Mouse (Mus musculus): ENCODE data around the gene Pde6h.
"Not testable (repeated sequence)": the region's sequence is repeated elsewhere in the genome, so short reads cannot be mapped to it uniquely, and the experiment has no call there.

Gene Pde6h

DNA sequence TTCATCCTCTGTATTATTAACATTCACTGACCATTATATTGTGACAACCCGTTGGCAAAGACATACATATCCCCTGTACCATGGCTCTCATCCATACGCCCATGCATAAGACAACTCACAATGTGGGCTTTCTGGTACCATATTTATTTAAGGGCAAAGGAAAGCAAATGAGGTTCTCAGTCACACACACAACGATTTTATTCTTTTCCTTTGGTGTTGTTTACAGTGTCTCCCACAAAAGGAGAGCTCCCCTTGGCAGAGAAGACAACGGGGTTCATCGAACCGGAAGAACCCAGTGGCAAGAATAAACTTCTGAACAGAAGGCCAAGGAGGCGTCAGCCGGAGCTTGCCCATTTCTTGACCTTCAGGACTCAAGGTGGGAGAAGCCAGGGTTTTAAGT is at the start of gene Pde6h:
Pde6h (plus strand) TSS at position 301 of the 400 bp plus-strand sequence.
- DNase-seq (ENCODE audit: low read depth, low spot score), result no peak

DNA sequence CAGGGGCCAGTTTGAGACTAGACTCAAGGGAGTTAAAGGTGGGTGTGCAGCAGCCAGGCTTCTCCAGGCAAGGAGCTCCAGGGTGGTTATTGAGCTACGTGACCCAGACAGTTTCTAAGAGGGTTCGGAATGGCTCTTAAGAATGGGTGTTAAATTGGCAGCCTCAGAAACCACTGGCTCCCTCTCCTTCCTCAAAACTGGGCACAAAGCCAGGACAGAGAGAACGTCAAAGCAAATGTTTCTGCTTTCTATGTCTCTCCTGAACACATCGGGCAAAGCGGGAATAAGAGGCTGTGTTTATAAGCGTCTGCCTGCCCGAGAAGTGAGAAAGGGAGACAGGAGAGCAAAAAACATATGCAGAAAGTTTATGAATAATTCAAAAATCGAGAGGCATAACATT is 49.0 kb upstream of the Pde6h start:
- no peak for DNase-seq (ENCODE audit: low read depth, low spot score)

DNA sequence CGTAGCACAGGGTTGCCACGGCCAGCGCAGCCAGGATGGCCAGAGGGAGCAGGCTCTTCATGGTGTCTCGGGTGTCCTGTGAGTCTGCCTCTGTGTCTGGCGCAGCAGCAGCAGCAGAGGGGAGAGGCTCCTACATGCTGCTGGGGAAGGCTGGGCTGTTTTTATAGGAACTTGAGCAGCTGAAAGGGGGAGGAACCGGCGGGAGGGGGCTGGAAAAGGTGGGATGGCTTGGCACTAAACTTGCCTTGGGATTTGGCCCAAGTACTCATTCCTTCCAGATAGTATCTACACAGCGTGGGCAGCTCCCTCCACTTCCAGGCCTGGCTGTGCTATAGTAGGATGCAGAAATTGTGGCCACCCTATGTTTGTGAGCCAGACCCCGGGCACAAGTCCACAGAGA is 48.0 kb upstream of the Pde6h start, which contains the start of gene Mgp:
Mgp (minus strand) TSS at position 154 of the 400 bp plus-strand sequence.
- no peak for DNase-seq (ENCODE audit: low read depth, low spot score)

DNA sequence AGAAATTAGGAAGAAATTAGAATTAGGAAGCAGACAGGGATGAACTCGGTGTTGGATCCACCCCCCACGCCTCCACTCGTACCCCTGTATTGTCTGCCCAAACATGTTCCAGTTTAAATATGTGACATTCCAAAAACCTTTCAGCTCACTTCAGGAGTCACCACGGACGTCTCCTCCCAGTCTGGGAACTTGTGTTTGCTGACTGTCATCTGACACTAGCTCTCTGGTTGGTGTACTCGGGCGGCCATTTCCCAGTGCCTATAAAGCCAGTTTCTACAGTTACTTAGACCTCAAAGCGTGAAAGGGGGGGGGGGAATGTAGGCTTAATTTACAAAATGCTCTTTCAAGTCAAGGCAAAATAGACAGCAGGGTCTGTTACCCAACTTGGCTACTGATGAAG is 42.0 kb upstream of the Pde6h start:
- DNase-seq (ENCODE audit: low read depth, low spot score), result no peak

DNA sequence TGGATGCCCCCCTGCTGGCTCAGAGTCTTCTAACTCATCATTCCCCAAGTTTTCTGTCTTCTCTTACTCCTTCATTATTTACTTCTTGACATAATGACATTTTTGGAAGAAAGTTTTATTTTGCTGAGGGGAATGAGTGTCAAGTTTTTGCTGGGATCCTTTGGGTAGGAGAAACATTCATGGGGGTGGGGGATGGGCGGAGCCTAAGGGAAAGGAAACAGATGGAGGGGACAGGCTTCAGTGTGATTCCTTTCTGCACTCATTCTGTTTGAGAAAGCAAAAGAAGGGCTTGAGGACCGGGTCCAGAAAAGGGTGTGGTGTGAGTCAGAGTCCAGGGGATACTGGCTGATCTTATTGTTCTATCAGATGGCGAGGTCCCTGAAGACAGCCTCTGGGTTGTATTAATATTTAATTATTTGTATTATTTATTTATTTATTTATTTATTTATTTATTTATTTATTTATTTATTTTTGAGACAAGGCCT is 40.2 kb upstream of the Pde6h start:
- no peak for DNase-seq (ENCODE audit: low read depth, low spot score)

DNA sequence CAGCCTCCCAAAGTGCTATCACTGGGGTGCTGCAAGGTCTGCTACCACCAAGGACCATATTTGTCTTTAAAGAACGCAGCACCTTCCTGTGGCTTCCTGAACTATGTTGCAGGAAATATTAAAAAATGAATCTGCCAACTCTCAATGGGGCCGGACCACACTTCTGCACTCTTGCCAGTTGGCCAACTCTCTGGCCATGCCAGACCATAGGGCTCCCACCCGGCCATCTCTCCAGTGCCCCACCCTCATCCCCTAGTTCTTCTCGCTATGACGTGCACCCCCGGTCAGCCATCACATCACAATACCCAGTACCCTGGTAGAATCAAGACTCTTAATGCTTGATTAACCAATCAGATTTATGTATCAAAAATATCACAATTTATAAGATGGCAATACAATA is 39.7 kb upstream of the Pde6h start:
- no peak for DNase-seq (ENCODE audit: low read depth, low spot score)

DNA sequence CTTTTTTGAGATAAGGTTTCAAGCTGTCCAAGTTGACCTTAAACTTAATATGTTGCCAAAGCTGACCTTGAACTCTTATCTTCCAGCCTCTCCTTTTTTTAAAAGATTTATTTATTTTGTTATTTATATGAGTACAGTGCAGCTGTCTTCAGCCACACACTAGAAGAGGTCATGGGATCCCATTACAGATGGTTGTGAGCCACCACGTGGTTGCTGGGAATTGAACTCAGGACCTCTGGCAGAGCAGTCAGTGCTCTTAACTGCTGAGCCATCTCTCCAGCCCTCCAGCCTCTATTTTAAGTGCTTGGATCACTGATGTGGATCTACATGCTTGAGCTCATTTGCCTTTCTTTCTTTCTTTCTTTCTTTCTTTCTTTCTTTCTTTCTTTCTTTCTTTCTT is 38.9 kb upstream of the Pde6h start:
- DNase-seq (ENCODE audit: low read depth, low spot score), result not testable (repeated sequence)

DNA sequence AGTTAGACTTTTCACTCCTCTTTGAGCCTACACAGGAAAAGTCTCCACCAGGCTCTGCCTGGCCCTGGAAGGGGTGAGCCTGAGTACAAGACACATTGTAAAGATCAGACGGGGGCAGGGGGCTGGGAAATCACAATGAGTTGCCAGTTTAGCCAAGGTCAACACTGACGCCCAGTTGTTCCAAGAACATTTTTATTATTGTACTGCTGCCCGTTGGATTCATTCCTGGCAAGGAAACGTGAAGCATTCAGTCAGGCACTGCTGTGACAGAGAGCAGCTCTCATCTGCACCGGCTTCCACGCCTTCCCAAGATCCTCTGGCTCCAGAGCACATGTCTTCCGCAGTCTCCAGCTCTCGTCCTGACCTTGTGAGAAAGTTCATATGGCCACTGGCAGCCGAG is 35.8 kb upstream of the Pde6h start:
- no peak for DNase-seq (ENCODE audit: low read depth, low spot score)

DNA sequence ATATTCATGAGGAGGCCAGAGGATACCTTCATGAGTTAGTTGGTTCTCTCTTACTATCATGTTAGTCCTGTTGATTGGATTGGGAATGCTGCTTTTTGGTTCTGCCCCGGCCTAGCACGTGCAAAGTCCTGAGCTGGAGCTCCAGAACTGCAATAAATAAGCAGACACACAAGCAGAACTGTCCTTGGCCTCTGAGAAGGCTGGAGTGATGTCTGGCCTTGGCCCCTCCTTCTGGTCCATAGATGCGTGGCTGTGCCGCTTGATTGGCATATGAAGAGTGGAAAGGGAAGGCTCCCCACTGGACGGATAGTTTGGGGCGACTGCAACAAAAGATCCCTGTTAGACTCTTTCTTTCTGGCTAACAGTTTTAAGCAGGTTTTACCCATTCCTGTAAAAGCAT is 34.6 kb upstream of the Pde6h start:
- no peak for DNase-seq (ENCODE audit: low read depth, low spot score)

DNA sequence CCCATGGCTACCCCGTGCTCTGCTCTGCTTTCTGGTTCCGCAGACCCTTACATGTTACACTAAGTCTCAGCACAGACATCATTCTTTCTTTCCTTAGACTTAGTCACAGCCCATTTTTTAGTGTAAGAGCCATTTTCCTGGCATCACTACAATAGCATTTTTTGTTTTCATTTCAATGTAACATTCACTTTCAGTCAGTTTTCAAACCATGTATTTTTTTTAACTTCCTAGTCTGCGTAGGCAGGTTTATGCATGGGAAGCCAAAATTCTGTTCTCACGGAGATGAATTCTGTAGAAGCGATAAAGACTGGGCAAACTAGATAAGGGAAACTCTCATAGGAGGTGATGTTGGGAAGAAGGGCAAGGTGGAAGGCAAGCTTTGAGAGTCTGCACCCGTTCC is 34.1 kb upstream of the Pde6h start:
- no peak for DNase-seq (ENCODE audit: low read depth, low spot score)

DNA sequence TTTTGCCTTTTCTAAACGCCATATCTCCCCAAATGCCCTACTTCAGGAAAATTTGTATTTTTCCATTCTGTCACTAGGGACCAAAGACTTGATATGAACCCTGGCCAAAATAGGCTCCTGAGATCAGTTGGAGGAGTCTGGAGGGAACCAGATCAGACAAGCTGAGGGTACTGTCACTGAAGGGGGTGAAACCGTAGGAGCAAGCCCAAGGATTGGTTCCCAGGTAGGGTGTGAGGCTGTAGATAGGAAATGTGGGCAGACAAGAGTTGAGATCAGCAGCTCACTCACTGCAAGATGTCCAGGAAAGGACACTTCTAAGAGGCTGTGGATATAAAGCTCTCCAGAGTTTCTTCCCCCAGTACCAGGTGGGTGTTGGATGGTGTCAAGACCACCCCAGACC is 31.6 kb upstream of the Pde6h start:
- no peak for DNase-seq (ENCODE audit: low read depth, low spot score)

DNA sequence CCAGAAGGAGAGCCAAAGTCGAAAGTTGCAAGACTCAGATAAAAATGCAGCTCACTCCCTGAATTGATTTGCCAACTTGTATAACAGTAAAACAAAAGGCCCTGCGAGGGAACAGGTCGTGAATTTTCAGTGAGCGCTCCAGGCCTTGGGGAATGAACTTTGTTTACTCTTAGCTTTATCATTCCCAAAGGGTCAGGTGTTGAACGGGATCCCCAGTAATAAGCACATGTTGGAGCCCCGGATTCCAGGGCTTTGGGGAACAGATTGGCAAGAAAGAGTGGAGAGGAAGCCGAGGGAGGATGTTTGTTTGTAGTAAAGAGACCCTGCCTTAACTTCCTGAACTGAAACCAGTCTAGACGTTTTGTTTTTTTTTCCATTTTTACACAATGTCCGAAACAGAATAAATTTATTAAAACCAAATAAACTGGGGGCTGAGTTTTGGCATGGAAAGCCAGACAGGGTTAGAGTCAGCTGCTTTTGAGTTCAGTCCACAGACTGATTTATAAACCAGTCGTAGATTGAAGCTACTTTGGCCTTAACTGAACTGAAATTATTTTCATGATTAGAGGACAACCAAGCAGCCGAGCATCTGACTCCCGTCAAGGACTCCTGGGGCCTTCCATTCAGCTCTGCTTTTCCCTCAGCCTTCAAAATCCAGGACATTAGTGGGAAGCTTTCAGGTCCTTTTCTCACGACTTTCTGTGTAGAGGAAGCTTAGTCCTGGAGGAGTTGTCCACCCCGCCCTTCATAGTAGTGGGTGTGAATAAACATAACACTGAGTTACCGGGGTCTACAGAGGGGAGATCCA is 28.9 kb upstream of the Pde6h start:
- no peak for DNase-seq (ENCODE audit: low read depth, low spot score)

DNA sequence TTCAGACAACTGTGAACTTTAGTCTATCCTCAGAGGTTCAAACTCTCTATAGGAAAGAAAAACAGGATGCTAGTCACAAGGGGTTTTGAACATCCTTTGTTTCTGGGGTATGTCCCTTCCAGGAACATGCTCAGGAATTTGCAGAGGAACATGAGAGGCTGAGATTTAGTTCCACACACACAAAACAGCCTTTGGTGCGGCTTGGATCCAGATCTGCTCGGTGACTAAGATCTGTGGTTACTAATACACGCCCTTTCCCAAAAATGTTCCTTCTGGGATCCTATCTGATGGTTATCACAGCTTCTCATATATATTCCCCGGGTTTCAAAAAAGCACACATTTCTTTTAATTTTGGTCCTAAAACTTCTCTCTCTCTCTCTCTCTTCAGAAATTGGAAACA is 25.8 kb upstream of the Pde6h start:
- DNase-seq (ENCODE audit: low read depth, low spot score), result no peak

DNA sequence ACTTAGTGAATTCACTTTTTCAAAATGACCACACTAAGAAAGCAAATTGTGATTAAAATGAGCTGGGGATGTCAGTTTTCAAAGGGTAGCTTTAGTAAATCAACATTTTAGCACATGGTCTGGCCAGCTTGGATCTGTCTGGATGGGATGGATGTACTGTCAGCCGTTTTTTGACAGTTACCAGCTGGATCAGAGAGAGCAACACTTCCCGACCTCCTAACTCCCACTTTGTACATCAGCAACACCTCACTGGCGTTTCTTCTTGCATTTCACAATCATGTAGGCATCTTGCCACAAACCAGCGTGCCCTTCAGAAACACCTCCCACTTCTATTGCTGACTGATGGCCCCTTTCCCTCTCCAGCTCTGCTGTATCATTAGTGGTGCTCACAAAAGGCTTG is 25.4 kb upstream of the Pde6h start:
- no peak for DNase-seq (ENCODE audit: low read depth, low spot score)

DNA sequence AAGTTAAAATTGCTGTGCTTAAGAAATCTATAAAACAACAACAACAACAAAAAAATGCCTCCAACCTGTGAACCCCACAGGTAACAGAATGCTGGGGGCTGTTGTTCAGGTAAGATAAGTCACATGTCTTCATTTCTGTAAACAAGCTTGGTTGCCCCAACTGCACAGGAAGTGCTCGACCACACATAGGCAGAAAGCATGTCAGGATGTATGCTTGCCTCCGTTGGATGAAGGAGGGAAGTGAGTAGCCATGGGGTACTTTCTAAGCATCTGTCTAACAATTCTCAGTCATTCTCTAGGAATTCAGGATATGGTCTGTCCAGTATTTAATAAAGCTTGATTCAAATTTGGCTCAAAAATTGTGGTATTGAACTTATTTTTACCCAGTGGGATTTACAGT is 24.7 kb upstream of the Pde6h start:
- no peak for DNase-seq (ENCODE audit: low read depth, low spot score)

DNA sequence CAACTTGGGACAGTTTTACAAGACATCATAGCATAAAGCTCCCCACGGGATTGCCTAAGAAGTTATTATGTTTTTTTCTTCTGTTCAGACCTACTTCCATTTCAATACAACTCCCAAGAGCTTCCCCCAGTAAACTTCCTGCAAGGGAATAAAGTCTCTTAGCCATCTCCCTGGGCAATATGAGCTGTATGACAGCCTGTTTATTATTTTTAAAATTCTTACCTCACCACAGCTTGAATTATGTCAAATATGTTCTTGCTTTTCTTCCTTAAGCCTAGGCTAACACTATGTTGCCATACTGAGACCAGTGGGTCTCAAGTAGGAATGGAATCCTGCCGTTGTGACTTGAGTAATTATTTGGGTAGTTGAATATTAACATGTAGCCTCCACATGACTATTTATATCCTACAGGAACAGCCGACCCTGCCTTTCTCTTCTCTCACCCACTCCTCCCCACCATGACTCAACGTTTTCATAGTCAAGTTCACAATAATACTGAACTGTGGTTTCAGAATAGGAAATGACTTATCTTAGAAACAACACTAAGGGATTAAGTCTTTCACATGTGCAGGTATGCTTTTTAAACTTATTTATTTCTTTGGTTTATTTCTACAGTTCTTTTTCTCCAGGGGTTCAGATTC is 23.1 kb upstream of the Pde6h start:
- no peak for DNase-seq (ENCODE audit: low read depth, low spot score)

DNA sequence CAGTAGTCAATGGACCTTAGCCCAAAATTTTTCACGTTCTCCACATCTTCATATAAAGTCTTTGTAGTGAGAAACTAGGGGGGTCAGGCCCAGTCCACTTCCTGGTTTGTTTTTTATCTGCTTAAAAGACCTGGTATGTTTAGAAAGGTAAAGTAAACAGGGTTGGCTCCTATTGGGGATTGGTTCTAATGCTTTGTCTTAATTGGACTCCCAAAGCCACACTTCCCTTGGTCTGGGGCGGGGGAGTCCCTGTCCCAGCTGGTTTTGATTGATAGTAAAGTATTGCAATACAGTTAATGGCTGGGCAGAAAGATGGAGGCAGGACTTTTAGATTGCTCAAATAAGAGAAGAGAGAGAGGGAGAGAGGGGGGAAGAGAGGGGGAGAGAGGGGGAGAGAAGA is 22.6 kb upstream of the Pde6h start:
- no peak for DNase-seq (ENCODE audit: low read depth, low spot score)

DNA sequence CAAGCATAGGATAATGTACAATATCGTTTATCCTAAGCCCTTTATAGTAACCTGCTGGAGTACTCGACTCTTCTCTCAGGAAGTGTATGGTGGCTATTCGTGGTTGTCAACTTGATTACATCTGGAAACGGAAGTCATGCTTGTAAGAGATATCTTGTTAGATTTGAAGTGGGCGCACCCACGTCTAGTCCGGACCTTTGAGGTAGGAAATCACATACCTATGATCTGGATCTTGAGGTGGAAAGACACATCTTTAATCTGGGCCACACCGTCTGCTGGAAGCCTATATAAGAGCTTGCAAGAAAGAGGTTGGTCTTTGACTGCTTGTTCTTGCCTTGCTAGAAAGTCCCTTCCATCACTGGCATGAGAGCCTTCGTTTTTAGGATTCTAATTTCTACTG is 21.1 kb upstream of the Pde6h start:
- DNase-seq (ENCODE audit: low read depth, low spot score), result no peak

DNA sequence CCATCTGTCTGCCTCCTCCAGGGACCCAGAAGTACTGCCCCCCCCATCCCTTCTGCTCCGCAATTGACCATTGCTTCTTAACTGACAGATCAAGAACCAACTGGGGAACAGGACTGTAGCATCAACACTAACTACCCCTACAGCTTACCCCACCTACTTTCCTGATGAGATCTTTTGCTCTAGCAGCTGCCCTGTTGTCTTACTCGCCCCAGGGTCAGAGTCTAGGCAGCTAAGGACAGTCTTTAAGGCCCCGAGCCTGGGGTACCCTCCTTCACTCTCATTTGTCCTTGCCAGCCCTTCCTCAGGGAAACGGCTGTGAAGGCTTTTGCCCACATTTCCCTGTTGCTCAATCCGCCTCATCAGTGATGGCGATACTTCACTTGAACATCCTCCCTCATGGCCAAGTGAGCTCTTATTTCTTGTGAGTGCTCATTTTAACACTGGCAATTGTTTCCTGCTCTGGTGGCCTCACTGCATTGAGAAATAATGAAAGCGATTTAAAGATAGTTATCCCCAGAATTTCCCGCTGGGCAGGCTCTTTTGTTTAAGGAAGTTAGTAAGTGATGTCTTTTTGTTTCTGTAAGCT is 19.7 kb upstream of the Pde6h start:
- no peak for DNase-seq (ENCODE audit: low read depth, low spot score)

DNA sequence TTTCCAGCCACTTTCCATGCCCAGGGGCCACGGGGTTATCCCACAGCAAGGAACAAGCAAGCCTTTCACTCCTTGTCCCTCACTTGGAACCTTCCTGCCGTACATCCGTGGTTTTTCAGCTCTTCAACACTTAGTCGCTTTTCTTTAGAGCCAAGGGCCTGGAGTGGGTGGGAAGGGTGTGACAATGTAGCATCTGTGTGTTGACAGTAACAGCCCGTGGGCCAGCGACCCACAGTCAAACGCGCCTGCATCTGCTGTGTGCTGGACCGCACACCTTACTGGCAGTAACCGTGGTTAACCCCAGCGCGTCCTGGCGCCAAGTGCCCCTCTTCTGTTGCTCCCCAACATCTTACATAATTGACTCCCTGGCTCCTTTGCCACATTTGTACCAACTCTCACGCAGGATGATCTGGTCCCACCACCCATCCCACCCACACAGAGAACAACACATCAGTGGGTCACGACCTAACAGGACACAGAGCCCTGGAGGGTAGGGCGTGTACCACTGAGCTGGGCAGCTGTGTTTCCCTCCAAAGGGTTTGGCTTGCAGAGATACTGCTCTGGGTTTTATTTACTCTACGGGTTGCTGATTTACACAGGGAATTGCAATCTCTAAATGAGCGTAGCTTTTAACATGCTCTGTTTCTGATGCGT is 17.2 kb upstream of the Pde6h start:
- no peak for DNase-seq (ENCODE audit: low read depth, low spot score)

DNA sequence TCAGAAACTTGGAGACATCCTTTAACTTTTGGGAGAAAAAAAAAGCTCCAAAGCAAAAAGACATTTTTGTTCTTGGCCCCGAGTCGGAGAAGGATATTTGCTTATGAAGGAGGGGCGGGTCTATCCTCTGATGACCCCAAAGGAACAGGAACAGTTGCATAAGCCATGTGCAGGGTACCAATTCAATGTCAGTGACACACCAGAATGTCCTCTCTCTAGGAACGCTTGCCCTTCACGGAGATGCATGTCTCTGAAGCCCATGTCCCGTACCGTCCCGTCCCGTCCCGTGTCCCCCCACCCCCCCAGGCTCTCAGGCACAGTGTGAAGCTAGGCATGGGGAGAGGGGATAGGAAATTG is 16.7 kb upstream of the Pde6h start:
- DNase-seq (ENCODE audit: low read depth, low spot score), result no peak

DNA sequence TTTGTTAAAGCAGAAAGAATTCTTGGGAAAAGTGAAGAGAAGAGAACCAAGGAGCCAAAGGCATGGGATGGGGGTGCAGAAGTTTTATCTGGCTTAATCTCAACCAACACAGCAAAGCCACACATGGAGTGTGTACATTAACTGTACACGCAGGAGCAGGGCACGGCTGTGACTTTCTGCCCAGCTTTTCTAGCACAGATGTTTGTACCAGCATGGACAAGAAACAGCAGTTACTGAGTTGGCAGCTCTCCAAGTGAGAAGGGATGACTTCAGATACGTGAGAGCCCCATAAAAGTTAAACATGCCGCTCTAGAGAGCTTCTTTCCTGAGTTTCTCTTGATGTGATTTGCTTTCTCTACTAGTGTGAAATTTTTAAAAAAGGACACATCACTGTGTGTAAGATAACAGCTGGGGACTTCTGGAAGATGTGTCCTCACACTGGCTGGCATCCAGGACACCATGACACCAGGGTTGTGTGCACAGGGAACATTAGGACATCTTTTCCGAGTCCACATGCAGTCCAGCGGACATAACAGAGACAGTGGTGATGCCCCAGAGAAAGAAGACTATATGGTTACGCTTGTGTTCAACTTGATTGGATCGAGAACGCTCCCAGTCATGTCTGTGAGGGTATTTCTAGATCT is 13.3 kb upstream of the Pde6h start:
- no peak for DNase-seq (ENCODE audit: low read depth, low spot score)

Data from embryo, embryonic 11.5 days (tissue).